Mouse (Mus musculus) gastrocnemius, postnatal 14 days (tissue): ENCODE measurements around the gene Arhgef11. TPM values are rescaled to one million over a fixed set of nuclear protein-coding genes. Genes with fewer than 3 reads are reported as not detected.
"Not testable (repeated sequence)": the region's sequence is repeated elsewhere in the genome, so short reads cannot be mapped to it uniquely, and the experiment has no call there.

Source experiments
- DNase-seq: peaks from one replicate; pipeline ENCODE4 v3.0.0; 2021; ENCODE audit warnings: mixed read lengths
- intact Hi-C: fragments of 180-260 bp; cut with DNase I; formaldehyde crosslinking; loops from one replicate; pipeline ENCODE4 v1.15.1; 2025; ENCODE audit warnings: low total_unique reads
- long read RNA-seq, 2 experiments: library from polyadenylated mRNA; stranded (forward); transcript quantifications; one replicate each; pipeline ENCODE4 v2.0.0; 2021
- total RNA-seq, 2 experiments: library from RNA; stranded (reverse); gene quantifications; 2 replicates each; pipeline ENCODE4 v1.2.3; 2021

Arhgef11 gene
- 10 to 100 TPM; 15.2 to 16.4 TPM for total RNA-seq
- long read RNA-seq, experiment 1, full-length matches to known transcripts: 2 of 11 reads
- long read RNA-seq, experiment 1, partial matches to known transcripts: 3 of 11 reads
- long read RNA-seq, experiment 1, other reads (novel, unspliced or antisense): 6 of 11 reads
- long read RNA-seq, experiment 2, partial matches to known transcripts: 5 of 12 reads
- long read RNA-seq, experiment 2, other reads (novel, unspliced or antisense): 7 of 12 reads

GRCm38 (mm10) chr3:87616957-87617810 lies at the start of gene Arhgef11:
TSS of gene Arhgef11 (plus strand) at chr3:87617559.
- intact Hi-C loops: no loop called here
- peak; percentile 85 for DNase-seq

- intact Hi-C loops: loop anchor here (10.0 kb wide), 1 partner anchor 154 kb away; no protein-coding TSS in a partner anchor
- no peak for DNase-seq
Observed at GRCm38 (mm10) chr3:87568681-87569080, 48.7 kb upstream of the Arhgef11 start.

GRCm38 (mm10) chr3:87575766-87576165 lies 41.6 kb upstream of the Arhgef11 start:
- no peak for DNase-seq
- intact Hi-C loops: no loop called here

- intact Hi-C loops: no loop called here
- DNase-seq: no peak
Observed at GRCm38 (mm10) chr3:87582259-87582658, 35.1 kb upstream of the Arhgef11 start.

- intact Hi-C loops: no loop called here
- DNase-seq: no peak
Observed at GRCm38 (mm10) chr3:87593793-87594192, 23.6 kb upstream of the Arhgef11 start.

- DNase-seq, intact Hi-C loops: not testable (repeated sequence)
Observed at GRCm38 (mm10) chr3:87595328-87595727, 22.0 kb upstream of the Arhgef11 start.

- DNase-seq, intact Hi-C loops: not testable (repeated sequence)
Observed at GRCm38 (mm10) chr3:87601077-87601476, 16.3 kb upstream of the Arhgef11 start.

- intact Hi-C loops: no loop called here
- DNase-seq: no peak
Observed at GRCm38 (mm10) chr3:87616354-87616753, 1.0 kb upstream of the Arhgef11 start.

GRCm38 (mm10) chr3:87617811-87618130 lies 412 bp downstream of the Arhgef11 start:
- DNase-seq: no peak
- intact Hi-C loops: no loop called here

GRCm38 (mm10) chr3:87618240-87618639 lies 881 bp downstream of the Arhgef11 start:
- intact Hi-C loops: no loop called here
- DNase-seq: no peak

- intact Hi-C loops: no loop called here
- no peak for DNase-seq
Observed at GRCm38 (mm10) chr3:87618981-87619710, 1.8 kb downstream of the Arhgef11 start.

- intact Hi-C loops: no loop called here
- DNase-seq: no peak
Observed at GRCm38 (mm10) chr3:87620218-87620891, 3.0 kb downstream of the Arhgef11 start.

- DNase-seq: no peak
Observed at GRCm38 (mm10) chr3:87624899-87625298, 7.5 kb downstream of the Arhgef11 start.

GRCm38 (mm10) chr3:87630899-87631298 lies 13.5 kb downstream of the Arhgef11 start:
- intact Hi-C loops: no loop called here
- peak; percentile 26 for DNase-seq

More at GRCm38 (mm10) chr3:87624899-87625298, 7.5 kb downstream of the Arhgef11 start:
- intact Hi-C loops: no loop called here

GRCm38 (mm10) chr3:87631408-87631807 lies 14.0 kb downstream of the Arhgef11 start:
- DNase-seq: no peak
- intact Hi-C loops: no loop called here

GRCm38 (mm10) chr3:87635514-87635913 lies 18.2 kb downstream of the Arhgef11 start:
- intact Hi-C loops: no loop called here
- DNase-seq: no peak

GRCm38 (mm10) chr3:87643453-87643852 lies 26.1 kb downstream of the Arhgef11 start:
- intact Hi-C loops: no loop called here
- DNase-seq: no peak

- no peak for DNase-seq
- intact Hi-C loops: no loop called here
Observed at GRCm38 (mm10) chr3:87646174-87646573, 28.8 kb downstream of the Arhgef11 start.

GRCm38 (mm10) chr3:87649063-87649462 lies 31.7 kb downstream of the Arhgef11 start:
- intact Hi-C loops: no loop called here
- DNase-seq: no peak

GRCm38 (mm10) chr3:87658348-87658747 lies 41.0 kb downstream of the Arhgef11 start:
- DNase-seq: no peak
- intact Hi-C loops: no loop called here
